Mouse (Mus musculus): ENCODE results near the gene Depdc1b. TPM values are rescaled to one million over a fixed set of nuclear protein-coding genes. Genes with fewer than 3 reads are reported as not detected.

Depdc1b gene
- polyA plus RNA-seq, 1 experiment from 2014 or later: 10.7 TPM

Other genes with a start within 250 kb of the Depdc1b start
- 75.6 and 76.7 TPM in 2 replicates for gene Ndufaf2, start 157.7 kb upstream of the Depdc1b start, polyA plus RNA-seq (2015; fragmentation: Nextera tagmentation; extraction: Ambion mirVana)
- 15.5 and 16.7 TPM in 2 replicates for gene Ercc8, start 157.6 kb upstream of the Depdc1b start, polyA plus RNA-seq (2015; fragmentation: Nextera tagmentation; extraction: Ambion mirVana)
- gene Elovl7, start 101.9 kb upstream of the Depdc1b start, polyA plus RNA-seq (2015; fragmentation: Nextera tagmentation; extraction: Ambion mirVana): 14.6 and 17.8 TPM in 2 replicates
- gene Pde4d, start 133.6 kb downstream of the Depdc1b start, polyA plus RNA-seq (2015; fragmentation: Nextera tagmentation; extraction: Ambion mirVana): 13.9 and 16.7 TPM in 2 replicates

Measured in kidney, embryonic 15.5 days (tissue).